Mouse (Mus musculus): ENCODE results near the gene Scamp5.

The Scamp5 gene

GRCm38 (mm10) chr9:57419521-57420267 is 48.2 kb downstream of the Scamp5 start:
- no peak for DNase-seq

- no peak for DNase-seq
Measured at GRCm38 (mm10) chr9:57417341-57417740, 50.5 kb downstream of the Scamp5 start.

GRCm38 (mm10) chr9:57407120-57407905 is 60.5 kb downstream of the Scamp5 start:
- no peak for DNase-seq

DNA sequence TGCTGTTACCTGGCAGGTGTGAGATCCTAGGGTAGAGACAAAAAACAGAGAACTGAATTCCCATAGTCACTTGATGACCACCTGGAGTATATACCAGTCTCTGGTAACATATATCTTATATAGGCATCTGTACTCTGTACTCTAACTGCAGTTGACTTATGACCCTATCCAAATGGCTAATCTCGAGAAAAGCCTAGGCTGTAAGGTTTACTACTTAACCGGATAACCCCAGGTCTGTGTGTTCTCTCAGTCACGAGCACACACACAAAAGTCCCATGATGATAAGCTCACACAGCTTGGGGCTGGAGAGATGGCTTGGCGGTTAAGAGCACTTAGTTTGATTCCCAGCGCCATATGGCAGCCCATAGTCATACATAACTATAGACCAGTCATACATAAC is 61.5 kb downstream of the Scamp5 start:
- no peak for DNase-seq

GRCm38 (mm10) chr9:57404036-57404435 is 63.8 kb downstream of the Scamp5 start:
- no peak for DNase-seq

DNA sequence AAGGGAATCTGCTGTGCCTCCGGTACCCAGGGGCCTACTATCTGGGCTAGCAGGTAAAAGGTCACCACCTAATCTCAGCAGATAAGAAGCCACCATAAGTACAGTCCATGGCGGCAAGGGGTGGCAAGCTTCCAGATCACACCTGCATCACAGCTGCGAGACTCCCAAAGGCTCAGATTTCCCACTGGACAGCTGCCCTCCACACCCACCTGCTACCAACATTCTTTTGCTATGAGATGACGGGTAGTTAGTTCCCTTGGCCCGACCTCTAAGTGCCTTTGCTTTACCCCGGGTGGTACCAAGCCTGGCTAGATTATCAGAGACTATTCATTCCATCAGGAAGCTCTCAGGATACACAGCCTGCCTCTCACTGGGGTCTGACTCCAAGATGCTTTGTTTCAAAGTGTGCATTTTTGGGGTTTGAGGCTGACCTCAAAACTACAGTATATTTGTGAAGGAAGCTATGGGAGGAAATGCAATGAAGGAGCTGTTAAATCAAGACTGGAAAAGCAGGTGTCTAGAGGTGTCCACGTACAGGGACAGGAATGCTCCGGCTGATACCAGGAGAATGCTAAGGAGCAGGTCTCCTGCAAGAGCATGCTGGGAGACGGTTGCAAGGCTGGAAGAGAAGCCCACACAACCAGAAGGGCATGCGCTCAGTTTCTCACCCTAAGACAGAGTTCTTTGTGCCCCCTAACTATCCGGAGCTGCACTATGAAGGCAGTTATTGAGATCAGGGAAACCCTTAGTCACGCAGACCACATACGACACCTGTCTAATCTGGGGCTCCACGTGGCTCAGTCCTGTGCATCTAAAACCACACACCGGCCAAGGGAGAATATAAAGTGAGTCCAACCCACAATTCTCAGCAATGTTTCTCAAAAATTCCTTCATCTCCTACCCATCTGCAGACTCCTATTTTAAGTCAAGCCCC is 65.3 kb downstream of the Scamp5 start:
- DNase-seq, result no peak

DNA sequence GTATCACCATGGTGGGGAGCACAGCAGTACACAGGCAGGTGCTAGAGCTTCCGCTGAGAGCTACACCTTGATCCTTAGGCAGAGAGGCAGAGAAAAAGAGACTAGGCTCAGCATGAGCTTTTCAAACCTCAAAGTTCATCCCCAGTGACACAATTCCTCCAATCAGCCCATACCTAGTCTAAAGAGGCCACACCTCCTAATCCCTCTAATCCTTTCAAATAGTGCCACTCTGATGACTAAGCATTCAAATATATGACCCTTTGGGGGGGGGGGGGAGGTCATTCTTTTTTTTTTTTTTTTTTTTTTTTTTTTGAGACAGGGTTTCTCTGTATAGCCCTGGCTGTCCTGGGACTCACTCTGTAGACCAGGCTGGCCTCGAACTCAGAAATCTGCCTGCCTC is 69.1 kb downstream of the Scamp5 start:
- no peak for DNase-seq

- no peak for DNase-seq
Measured at GRCm38 (mm10) chr9:57392892-57393291, 75.0 kb downstream of the Scamp5 start.

Data from kidney, postnatal 4 days (tissue).